Mouse (Mus musculus) lung, adult 2 months (tissue): ENCODE data around the gene Nectin4.

Experiments
- CTCF ChIP-seq: fragments of 200-500 bp; IDR thresholded peaks from 2 replicates; pipeline ENCODE4 v1.5.1; 2011; ENCODE audit warnings: mild to moderate bottlenecking, low read length, control low read depth; ENCODE audit not compliant: insufficient read depth
- POLR2A ChIP-seq: fragments of 200-500 bp; IDR thresholded peaks from 2 replicates; pipeline ENCODE4 v1.6.1; 2011; ENCODE audit warnings: low read depth, mild to moderate bottlenecking, control low read depth, low read length, borderline replicate concordance; ENCODE audit errors: extremely low read depth

GRCm38 (mm10) chr1:171356814-171357213, 13.1 kb upstream of the Nectin4 start:
- no peak for TF ChIP-seq CTCF
- TF ChIP-seq POLR2A = no peak
